Mouse (Mus musculus) embryonic fibroblast, embryonic 13.5 days (primary cell): ENCODE measurements around the gene Ppp6r2. TPM values are rescaled to one million over a fixed set of nuclear protein-coding genes. Genes with fewer than 3 reads are reported as not detected.

ENCODE experiments used
- H3K27ac ChIP-seq: 2 replicates; pipeline ENCODE4 v1.5.1; 2012; ENCODE audit warnings: low read length, control low read depth, inconsistent platforms; ENCODE audit not compliant: insufficient read depth
- H3K4me1 ChIP-seq: 2 replicates; pipeline ENCODE4 v1.6.1; 2011; ENCODE audit warnings: low read length; ENCODE audit not compliant: control insufficient read depth, insufficient read depth
- H3K4me3 ChIP-seq: 2 replicates; pipeline ENCODE4 v1.5.1; 2011; ENCODE audit warnings: mild to moderate bottlenecking, control low read depth, low read length; ENCODE audit not compliant: insufficient read depth
- CTCF ChIP-seq: IDR thresholded peaks from 2 replicates; pipeline ENCODE4 v1.5.1; 2011; ENCODE audit warnings: mild to moderate bottlenecking, control low read depth, low read length, moderate library complexity, borderline replicate concordance; ENCODE audit not compliant: insufficient read depth
- POLR2A ChIP-seq: IDR thresholded peaks from 2 replicates; pipeline ENCODE4 v1.6.1; 2011; ENCODE audit warnings: low read depth, mild to moderate bottlenecking, control low read depth, low read length, moderate library complexity
- polyA plus RNA-seq: library from polyadenylated mRNA; stranded (reverse); fragments of >200 nt; gene quantifications from 2 replicates; pipeline ENCODE4 v1.2.4, GENCODE M21; 2011; ENCODE audit warnings: low read depth; ENCODE audit not compliant: missing spikeins, insufficient read length

Ppp6r2 gene
- polyA plus RNA-seq, 1 experiment: 43.1 TPM

DNA sequence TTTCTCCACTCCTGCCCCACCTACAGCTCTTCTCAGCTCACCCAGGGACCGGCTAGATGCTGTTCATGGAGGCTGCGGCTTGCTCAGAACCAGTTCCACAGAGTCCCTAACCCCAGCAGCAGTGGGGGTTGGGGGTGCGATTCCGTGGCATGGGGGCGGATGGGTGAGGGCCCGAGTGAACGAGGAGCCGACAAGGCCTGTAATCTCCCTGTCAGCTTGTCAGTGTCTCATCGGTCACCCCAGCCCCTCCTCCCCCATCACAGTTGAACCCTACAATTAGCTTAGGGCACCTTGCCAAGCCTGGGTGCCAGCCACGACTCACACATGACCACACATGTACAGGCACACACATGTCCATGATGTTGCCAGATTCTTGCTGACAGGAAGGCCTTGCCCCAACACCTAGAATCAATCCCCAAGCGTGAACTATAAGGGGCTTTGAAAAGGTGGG, 36.4 kb upstream of the Ppp6r2 start:
- Histone ChIP-seq H3K4me1 (peaks cover 14% of the 10 kb centered on the region), H3K27ac (no peak overlapping the region), H3K4me3 (no peak overlapping the region)
- TF ChIP-seq POLR2A (no peak), CTCF (no peak)

DNA sequence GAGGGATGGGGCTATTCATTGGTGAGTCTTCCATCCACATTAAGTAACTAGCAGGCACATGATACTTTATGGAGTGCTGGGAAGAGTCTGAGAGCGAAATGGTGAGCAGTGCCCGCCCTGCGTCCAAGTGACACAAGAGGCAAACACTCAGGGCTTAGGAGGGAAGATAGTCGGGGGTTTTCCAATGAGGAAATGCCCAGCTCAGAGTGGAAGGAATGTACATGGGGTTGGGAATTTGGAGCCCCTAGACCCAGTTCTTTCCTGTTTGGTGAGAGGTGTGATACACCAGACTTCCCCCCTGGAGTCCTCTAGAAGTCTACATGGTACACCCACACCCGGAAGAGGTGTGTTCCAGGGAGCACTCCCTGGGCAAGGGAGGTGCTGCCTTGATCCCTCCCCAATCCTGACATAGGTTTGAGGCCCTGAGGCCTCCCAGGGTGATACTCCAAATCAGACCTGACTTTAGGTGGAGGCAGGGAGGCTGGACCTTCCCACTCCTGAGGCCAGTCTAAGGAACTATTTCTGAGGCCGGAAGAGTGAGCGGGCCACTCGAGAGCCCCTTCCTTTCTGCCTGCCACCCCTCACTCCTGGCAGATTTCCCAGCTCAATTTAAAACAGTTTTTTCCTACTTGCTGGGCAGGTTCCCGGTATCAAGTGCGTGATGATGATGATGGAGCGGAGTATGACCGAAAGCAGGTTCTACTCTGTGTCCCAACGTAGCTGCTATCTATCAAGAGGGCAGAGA, 35.8 kb upstream of the Ppp6r2 start:
- no peak overlapping the region for H3K27ac ChIP-seq
- H3K4me1 ChIP-seq: peaks cover 10% of the 10 kb centered on the region
- TF ChIP-seq CTCF: no peak
- TF ChIP-seq POLR2A: no peak
- H3K4me3 ChIP-seq: no peak overlapping the region

DNA sequence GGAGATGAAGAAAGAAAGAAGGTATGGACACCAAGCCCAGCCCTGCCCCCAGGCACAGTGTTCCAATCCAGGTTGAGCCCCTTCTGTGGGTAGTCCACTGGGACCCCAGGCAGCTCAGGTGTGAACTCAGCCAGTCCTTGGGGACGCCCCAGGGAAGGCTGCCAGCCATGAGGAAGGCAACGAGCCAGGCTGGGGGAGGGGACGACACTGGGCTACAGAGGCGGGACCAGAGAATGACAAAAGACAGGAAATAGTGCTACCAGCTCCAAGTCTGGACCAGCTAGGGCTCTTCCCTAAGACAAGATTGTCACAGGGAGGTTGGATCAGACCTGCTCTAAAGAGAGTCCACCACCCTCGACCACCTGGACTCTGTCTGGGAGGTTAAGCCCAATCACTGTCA, 34.2 kb upstream of the Ppp6r2 start:
- Histone ChIP-seq H3K27ac (peak overlapping the region; percentile 21; the same call in 1 of the 2 replicates), H3K4me3 (no peak overlapping the region), H3K4me1 (peaks cover 10% of the 10 kb centered on the region)
- TF ChIP-seq CTCF: no peak

DNA sequence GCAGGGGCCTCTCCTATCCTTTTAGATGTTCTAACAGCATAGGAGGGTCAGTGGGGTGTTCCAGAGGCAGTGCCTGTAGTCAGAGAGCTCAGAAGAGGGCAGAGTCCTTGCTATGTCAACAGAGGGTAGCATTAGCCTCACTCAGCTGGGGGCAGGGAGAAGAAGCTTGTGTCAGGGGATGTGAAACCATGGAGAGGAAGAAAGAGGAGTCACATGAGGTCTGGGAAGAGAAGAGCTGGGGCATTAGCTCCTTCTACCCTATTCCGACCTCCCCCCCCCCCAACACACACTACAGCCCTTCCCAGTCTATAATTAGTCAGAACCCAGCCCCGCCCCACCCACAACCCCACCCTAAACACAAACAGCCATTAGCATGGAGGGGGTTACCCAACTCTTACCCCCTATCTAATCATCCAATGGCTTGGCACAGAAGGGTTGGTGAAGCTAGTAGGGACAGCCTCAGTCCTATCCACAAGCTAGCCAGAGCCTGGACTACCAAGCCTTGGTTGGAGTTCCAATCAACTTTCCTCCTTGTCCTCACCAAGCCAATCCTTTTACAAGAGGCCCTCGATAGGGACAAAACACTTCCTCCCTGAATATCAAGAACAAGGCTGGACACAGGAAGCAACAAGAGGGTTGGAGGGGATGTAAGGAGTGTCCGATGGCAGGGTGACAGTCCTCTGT, 33.6 kb upstream of the Ppp6r2 start:
- Histone ChIP-seq H3K4me3 (no peak overlapping the region), H3K27ac (peak overlapping the region; percentile 90), H3K4me1 (peaks cover 10% of the 10 kb centered on the region)
- no peak for TF ChIP-seq CTCF
- no peak for TF ChIP-seq POLR2A

DNA sequence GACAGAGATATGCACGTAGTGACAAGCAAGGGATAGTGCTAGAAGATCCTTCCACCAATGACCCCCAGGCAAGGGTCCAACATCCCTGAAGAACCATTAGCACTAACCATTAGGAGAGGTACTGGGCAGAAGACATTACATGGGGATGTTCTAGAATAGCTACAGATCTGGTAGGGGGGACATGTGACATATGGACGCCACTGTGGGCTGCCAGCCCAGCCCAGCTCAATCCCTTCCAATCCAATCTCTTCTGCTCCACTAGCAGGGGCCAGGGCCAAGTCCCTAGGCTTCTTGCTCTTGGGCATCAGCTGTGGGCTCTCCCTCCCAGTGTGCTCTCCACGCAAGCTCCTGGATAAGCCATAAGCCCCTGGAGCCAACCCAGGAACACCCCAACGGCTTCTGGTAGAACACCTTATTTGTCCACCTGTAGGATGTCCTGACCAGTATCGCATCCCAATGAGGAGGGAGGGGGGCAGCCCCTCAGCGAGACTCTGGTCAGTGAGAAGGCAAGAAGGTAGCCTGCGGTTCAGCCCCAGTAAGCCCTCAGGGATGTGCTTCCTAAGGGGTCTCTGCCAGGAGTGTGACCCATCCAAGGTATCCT, 33.0 kb upstream of the Ppp6r2 start:
- Histone ChIP-seq H3K4me3 (peak overlapping the region; percentile 33), H3K27ac (peak overlapping the region; percentile 90), H3K4me1 (peaks cover 10% of the 10 kb centered on the region)
- TF ChIP-seq CTCF: no peak
- no peak for TF ChIP-seq POLR2A

DNA sequence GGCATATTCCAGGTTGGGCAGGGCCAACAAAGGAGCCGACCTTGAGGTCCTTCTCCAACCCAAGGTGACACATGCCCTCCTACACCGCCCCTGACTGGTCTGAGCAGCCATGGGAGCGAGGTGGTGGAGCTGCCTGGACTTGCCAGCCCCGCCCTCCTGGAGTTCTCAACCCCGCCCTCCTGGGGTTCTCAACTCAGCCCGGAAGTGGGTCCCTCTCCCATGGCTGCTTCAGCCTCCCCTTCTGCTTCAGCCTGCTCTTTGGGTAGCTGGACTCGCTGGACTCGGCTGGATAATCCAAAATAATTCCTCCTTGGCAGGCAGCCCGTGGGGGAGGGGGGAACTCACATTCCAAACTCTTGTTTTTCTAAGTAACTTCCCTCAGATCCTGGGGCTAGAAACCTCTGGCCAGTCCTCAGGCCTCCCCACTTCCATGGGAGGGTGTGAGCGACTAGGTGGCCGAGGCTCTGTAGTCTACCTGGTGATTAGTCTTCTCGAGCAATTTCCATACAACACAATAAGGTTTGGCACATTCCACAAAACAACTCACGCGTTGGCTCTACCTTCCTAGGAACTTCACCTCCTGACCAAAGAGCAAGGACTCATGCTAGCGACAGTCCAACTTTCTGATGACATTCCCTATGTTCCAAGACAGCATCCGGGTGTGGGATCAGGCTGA, 32.3 kb upstream of the Ppp6r2 start:
- H3K4me3 ChIP-seq: peak overlapping the region; percentile 89
- peaks cover 10% of the 10 kb centered on the region for H3K4me1 ChIP-seq
- peak overlapping the region; percentile 90 for H3K27ac ChIP-seq
- TF ChIP-seq CTCF (no peak), POLR2A (peak; percentile 73)

DNA sequence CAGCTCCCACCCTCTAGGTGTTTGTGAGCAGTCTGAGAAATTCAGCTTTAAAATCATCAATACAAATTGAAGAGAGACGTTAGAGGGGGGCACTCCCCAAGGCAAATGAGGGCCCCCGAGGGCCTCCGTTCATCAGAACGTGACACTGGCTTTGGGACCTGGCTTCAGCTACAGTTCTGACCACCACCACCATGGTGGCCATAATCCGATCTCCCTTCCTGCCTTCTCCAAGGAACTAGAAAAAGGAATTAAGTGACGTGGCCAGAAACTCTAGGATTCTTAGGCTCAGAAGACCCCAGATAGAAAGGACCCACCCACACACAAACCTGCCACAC, 31.8 kb upstream of the Ppp6r2 start:
- no peak for TF ChIP-seq POLR2A
- TF ChIP-seq CTCF: no peak
- H3K4me3 ChIP-seq: peak overlapping the region; percentile 89
- H3K27ac ChIP-seq: peak overlapping the region; percentile 90
- H3K4me1 ChIP-seq: peaks cover 10% of the 10 kb centered on the region

DNA sequence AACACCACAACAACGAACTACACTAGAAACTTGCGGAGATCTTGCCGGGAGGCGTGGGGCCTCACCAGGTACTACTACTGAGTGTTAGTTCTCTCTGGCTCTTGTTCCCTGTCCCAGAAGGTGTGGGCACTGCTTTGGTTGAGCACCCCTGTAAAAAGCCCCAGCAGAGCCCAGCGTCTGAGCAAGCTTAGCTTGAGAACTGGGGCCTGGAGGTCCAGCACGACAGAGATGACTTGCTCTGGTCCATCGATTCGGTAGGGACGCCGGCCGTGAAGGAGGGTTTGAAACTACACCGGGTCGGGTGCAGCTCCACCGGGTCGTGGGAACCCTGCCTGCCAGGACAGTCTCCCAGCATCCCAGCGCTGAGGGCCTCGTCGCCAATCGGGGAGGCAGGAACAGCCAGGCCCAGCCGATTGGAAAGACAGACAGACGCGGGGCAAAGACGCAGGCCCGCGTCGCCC, 31.2 kb upstream of the Ppp6r2 start:
- 0 out of 2 replicates have a peak, but pooled peaks have one; percentile 9 for TF ChIP-seq POLR2A
- no peak for TF ChIP-seq CTCF
- Histone ChIP-seq H3K4me3 (peak overlapping the region; percentile 89), H3K27ac (peak overlapping the region; percentile 90), H3K4me1 (peaks cover 10% of the 10 kb centered on the region)

DNA sequence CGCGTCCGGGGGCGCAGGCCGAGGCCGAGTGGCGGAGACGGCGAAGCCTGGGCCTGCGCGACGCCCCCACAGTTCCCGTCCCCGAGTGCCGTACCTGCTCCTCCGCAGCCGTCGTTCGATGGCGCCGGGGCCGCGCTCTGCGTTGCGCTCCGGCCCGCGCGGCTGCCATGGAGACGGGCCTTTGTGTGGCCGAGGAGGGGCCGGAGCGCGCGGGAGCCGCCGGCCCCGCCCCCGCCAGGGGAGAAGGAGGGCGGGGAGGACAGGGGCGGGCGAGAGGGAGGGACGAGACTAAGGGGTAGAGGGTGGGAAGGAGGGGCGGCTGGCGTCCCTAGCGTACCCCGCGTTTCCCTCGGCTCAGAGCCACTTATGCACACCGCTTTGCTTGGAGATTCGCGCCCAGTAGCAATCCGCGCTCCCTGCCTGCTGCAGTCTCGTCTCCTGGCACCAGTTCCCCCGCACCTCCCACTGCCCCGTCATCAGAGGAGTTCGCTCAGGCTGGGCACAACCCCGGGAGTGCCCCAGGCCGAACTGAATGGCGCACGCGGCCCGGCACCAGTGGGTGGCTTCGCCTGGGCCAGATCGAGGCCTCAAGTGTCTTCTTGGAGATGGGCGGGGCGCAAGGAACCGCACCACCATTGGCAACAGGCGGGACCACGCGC, 30.7 kb upstream of the Ppp6r2 start, which contains the start of gene Plxnb2:
Plxnb2 (minus strand) TSS at position 218 of the 659 bp plus-strand sequence.
- peak within 1 kb of the TSS; percentile 89 for H3K4me3 ChIP-seq
- peak within 1 kb of the TSS; percentile 92 for H3K27ac ChIP-seq
- H3K4me1 ChIP-seq: peaks cover 10% of the 10 kb centered on the region
- TF ChIP-seq CTCF (no peak), POLR2A (peak; percentile 80)
